Mouse (Mus musculus) c-Kit-positive CD71-positive TER-119-negative erythroid progenitor cells, embryonic 14.5 days (primary cell): ENCODE results near the gene Hist1h2bp.
A peak's percentile ranks its signal among the peaks of the same experiment; 100 is the strongest.

Source experiments
- DNase-seq: peaks from one replicate; pipeline ENCODE4 v3.0.0-alpha.2; 2013; ENCODE audit warnings: low read depth

The Hist1h2bp gene

GRCm38 (mm10) chr13:21786899-21787629 lies at the start of gene Hist1h2bp, which contains the start of gene Hist1h2an:
Gene Hist1h2bp, plus strand, starts transcription at chr13:21787461.
Gene Hist1h2an, minus strand, starts transcription at chr13:21787218.
- peak; percentile 94 for DNase-seq

GRCm38 (mm10) chr13:21745006-21745405 lies 42.3 kb upstream of the Hist1h2bp start:
- DNase-seq, result no peak

- peak; percentile 55 for DNase-seq
These were observed 37.7 kb upstream of the Hist1h2bp start for GRCm38 (mm10) chr13:21749387-21750158.

GRCm38 (mm10) chr13:21750159-21751017 lies 36.9 kb upstream of the Hist1h2bp start, which contains the start of gene Hist1h4k:
Gene Hist1h4k, minus strand, starts transcription at chr13:21750505.
- peak; percentile 84 for DNase-seq

GRCm38 (mm10) chr13:21751417-21751816 lies 35.8 kb upstream of the Hist1h2bp start:
- DNase-seq, result no peak

GRCm38 (mm10) chr13:21751827-21752226 lies 35.4 kb upstream of the Hist1h2bp start:
- DNase-seq, result no peak

- no peak for DNase-seq
These were observed 34.9 kb upstream of the Hist1h2bp start for GRCm38 (mm10) chr13:21752356-21752755.

- DNase-seq, result peak; percentile 54
These were observed 34.2 kb upstream of the Hist1h2bp start for GRCm38 (mm10) chr13:21753051-21753523.

- DNase-seq, result peak; percentile 96
These were observed 33.6 kb upstream of the Hist1h2bp start, which contains the start of the genes Hist1h2ak and Hist1h2bn for GRCm38 (mm10) chr13:21753524-21754285. Gene Hist1h2ak, minus strand, starts transcription at chr13:21753827. Gene Hist1h2bn, plus strand, starts transcription at chr13:21754123.

- DNase-seq, result peak; percentile 86
These were observed 32.8 kb upstream of the Hist1h2bp start for GRCm38 (mm10) chr13:21754294-21755001.

- no peak for DNase-seq
These were observed 31.6 kb upstream of the Hist1h2bp start for GRCm38 (mm10) chr13:21755707-21756106.

GRCm38 (mm10) chr13:21778814-21779766 lies 8.2 kb upstream of the Hist1h2bp start:
- DNase-seq, result peak; percentile 92

GRCm38 (mm10) chr13:21779767-21780731 lies 7.2 kb upstream of the Hist1h2bp start, which contains the start of gene Hist1h1b:
Gene Hist1h1b, minus strand, starts transcription at chr13:21780625.
- peak; percentile 83 for DNase-seq

- DNase-seq, result no peak
These were observed 6.2 kb upstream of the Hist1h2bp start for GRCm38 (mm10) chr13:21781021-21781555.

GRCm38 (mm10) chr13:21781639-21782038 lies 5.6 kb upstream of the Hist1h2bp start:
- DNase-seq, result no peak

- peak; percentile 66 for DNase-seq
These were observed 4.7 kb upstream of the Hist1h2bp start for GRCm38 (mm10) chr13:21782361-21783254.

GRCm38 (mm10) chr13:21783255-21783617 lies 4.0 kb upstream of the Hist1h2bp start, which contains the start of gene Hist1h3i:
Gene Hist1h3i, minus strand, starts transcription at chr13:21783370.
- peak; percentile 91 for DNase-seq
